Mouse (Mus musculus) ES-E14 (cell line): Measurements from ENCODE around the gene Ptgds.

Experiments
- CHD2 ChIP-seq: IDR thresholded peaks from 2 replicates; pipeline ENCODE4 v1.6.1; 2014; ENCODE audit warnings: mild to moderate bottlenecking, low read depth, low read length, inconsistent platforms
- HCFC1 ChIP-seq: IDR thresholded peaks from 2 replicates; pipeline ENCODE4 v1.6.1; 2012; ENCODE audit warnings: low read length, inconsistent platforms, borderline replicate concordance; ENCODE audit not compliant: insufficient read depth
- ZC3H11A ChIP-seq: IDR thresholded peaks from 2 replicates; pipeline ENCODE4 v1.6.1; 2012; ENCODE audit warnings: low read depth, mild to moderate bottlenecking, inconsistent platforms, low read length, borderline replicate concordance

DNA sequence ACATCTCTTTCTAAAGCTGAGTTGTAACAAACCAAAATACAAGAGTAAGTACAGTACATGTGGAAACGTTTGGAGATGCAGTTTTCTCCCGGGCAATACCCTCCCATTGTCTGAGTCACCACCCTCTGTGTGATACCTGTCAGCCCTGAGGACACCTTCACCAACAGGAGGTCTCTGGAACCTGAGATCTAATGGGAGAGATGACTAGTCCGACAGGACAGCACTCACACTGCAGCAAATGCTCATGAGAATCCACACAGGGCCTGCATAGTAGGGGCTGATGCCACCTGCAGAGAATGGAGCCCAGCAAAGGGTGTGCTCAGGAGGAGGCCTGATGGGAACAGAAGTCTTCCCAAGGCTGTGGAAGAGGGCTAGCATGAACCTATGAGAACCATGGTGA, 8.4 kb downstream of the Ptgds start:
- no peak for TF ChIP-seq HCFC1
- TF ChIP-seq CHD2, result no peak
- no peak for TF ChIP-seq ZC3H11A
